Mouse (Mus musculus) testis, adult 10 weeks (tissue): ENCODE measurements around the gene Abi2. TPM values are rescaled to one million over a fixed set of nuclear protein-coding genes. Genes with fewer than 3 reads are reported as not detected.

Source experiments
- polyA plus RNA-seq: library from polyadenylated mRNA; stranded (reverse); fragments of 350-450 nt; fragmentation: Illumina TruSeq; extraction: RNeasy Lipid Tissue Mini Kit (QIAGEN cat#74804); gene quantifications from one replicate; pipeline ENCODE4 v1.2.3, GENCODE M21; 2014; ENCODE audit warnings: low read depth, low replicate concordance

The Abi2 gene
- polyA plus RNA-seq: 30.7 TPM

GRCm38 (mm10) chr1:60409168-60409828 lies at the start of gene Abi2:
Abi2 (plus strand) TSS chr1:60409619.

Other genes with a start within 250 kb of the Abi2 start
- gene Nbeal1, start 229.0 kb upstream of the Abi2 start, polyA plus RNA-seq: 14.8 TPM
- 5.4 TPM for gene Cyp20a1, start 66.3 kb upstream of the Abi2 start, polyA plus RNA-seq
- 4.8 TPM for gene Raph1, start 157.5 kb downstream of the Abi2 start, polyA plus RNA-seq